Mouse (Mus musculus) heart, adult 2 months (tissue): Measurements from ENCODE around the gene Krt8.
A peak's percentile ranks its signal among the peaks of the same experiment; 100 is the strongest.

Experiments
- CTCF ChIP-seq: fragments of 200-600 bp; IDR thresholded peaks from 2 replicates; pipeline ENCODE4 v1.8.1; 2022; ENCODE audit warnings: antibody characterized with exemption, mild to moderate bottlenecking, moderate library complexity
- EP300 ChIP-seq: fragments of 200-500 bp; IDR thresholded peaks from 2 replicates; pipeline ENCODE4 v1.6.1; 2011; ENCODE audit warnings: low read depth, low read length, control low read depth; ENCODE audit not compliant: insufficient read depth
- POLR2A ChIP-seq: fragments of 200-500 bp; IDR thresholded peaks from 2 replicates; pipeline ENCODE4 v1.6.1; 2011; ENCODE audit warnings: mild to moderate bottlenecking, low read depth, low read length, control low read depth; ENCODE audit not compliant: insufficient read depth

DNA sequence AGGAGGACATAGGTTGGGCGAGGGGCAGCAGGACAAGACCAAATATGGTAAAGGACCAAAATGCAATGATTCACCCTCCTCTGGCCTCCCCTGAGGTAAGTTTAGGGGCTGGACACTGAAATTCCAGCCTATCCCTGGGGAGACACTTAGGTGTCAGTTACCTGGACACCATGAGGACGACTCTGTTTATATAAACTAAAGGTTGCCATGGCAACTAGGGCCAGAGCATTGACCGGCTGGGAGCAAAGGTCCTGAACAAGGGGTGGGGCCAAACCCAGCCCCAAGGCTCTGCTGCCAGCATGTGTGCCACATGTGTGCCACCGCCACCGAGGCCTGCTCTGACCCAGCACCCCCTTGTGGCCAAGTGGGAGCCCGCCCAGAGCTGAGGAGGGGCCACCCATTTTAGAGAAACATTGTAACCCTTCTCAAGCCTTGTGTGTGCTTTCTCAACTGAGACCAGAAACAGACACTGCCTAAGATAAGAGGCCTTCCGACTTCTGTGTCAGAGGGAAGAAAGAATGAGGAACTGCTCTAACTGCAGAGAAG lies 13.7 kb upstream of the Krt8 start:
- peak; percentile 16; the same call in 1 of the 2 replicates for TF ChIP-seq CTCF
- TF ChIP-seq EP300 = no peak
- TF ChIP-seq POLR2A = no peak
